Mouse (Mus musculus) spleen, postnatal 14 days (tissue): Measurements from ENCODE around the gene Cxcr5.

ENCODE experiments used
- DNase-seq, 2 experiments: peaks; one replicate each; pipeline ENCODE4 v3.0.0; 2021 to 2022; ENCODE audit warnings: low spot score in 2 of 2

Cxcr5 gene

GRCm38 (mm10) chr9:44509487-44510354, 52.0 kb downstream of the Cxcr5 start:
- peak; percentile 62 to 73 for DNase-seq

- DNase-seq: no peak
Observed at GRCm38 (mm10) chr9:44508721-44509486, 52.8 kb downstream of the Cxcr5 start.

- no peak for DNase-seq
Observed at GRCm38 (mm10) chr9:44508124-44508619, 53.5 kb downstream of the Cxcr5 start.

- DNase-seq: no peak
Observed at GRCm38 (mm10) chr9:44507345-44507744, 54.3 kb downstream of the Cxcr5 start.

GRCm38 (mm10) chr9:44506566-44506965, 55.1 kb downstream of the Cxcr5 start:
- DNase-seq: no peak

GRCm38 (mm10) chr9:44505824-44506467, 55.7 kb downstream of the Cxcr5 start:
- no peak for DNase-seq

GRCm38 (mm10) chr9:44504893-44505823, 56.5 kb downstream of the Cxcr5 start:
- DNase-seq: no peak

- peak; percentile 63 to 80 for DNase-seq
Observed at GRCm38 (mm10) chr9:44502006-44502405, 59.7 kb downstream of the Cxcr5 start.

- DNase-seq: no peak
Observed at GRCm38 (mm10) chr9:44501206-44501879, 60.3 kb downstream of the Cxcr5 start.

GRCm38 (mm10) chr9:44500638-44501175, 61.0 kb downstream of the Cxcr5 start:
- no peak for DNase-seq

GRCm38 (mm10) chr9:44500163-44500533, 61.5 kb downstream of the Cxcr5 start:
- no peak for DNase-seq

- no peak for DNase-seq
Observed at GRCm38 (mm10) chr9:44499356-44500162, 62.1 kb downstream of the Cxcr5 start.

GRCm38 (mm10) chr9:44498421-44499355, 63.0 kb downstream of the Cxcr5 start:
- DNase-seq: no peak

- no peak for DNase-seq
Observed at GRCm38 (mm10) chr9:44497624-44498377, 63.9 kb downstream of the Cxcr5 start.

- DNase-seq: no peak
Observed at GRCm38 (mm10) chr9:44496803-44497461, 64.7 kb downstream of the Cxcr5 start.

GRCm38 (mm10) chr9:44495810-44496344, 65.8 kb downstream of the Cxcr5 start:
- no peak for DNase-seq
